Mouse (Mus musculus) megakaryocyte, embryonic 14.5 days (primary cell): ENCODE data around the gene Atp11b. TPM values are rescaled to one million over a fixed set of nuclear protein-coding genes. Genes with fewer than 3 reads are reported as not detected.
A peak's percentile ranks its signal among the peaks of the same experiment; 100 is the strongest.

Experiments used
- H3K27me3 ChIP-seq: replicated peaks from 2 replicates; pipeline ENCODE3; 2012; ENCODE audit warnings: inconsistent platforms
- H3K36me3 ChIP-seq: replicated peaks from 2 replicates; pipeline ENCODE3; 2012; ENCODE audit warnings: low read length, inconsistent platforms, mixed read lengths
- H3K4me1 ChIP-seq: 2 replicates; pipeline ENCODE4 v1.6.1; 2012; ENCODE audit warnings: inconsistent platforms
- H3K4me3 ChIP-seq: replicated peaks from 2 replicates; pipeline ENCODE3; 2012; ENCODE audit warnings: moderate library complexity, mild to moderate bottlenecking, inconsistent platforms
- H3K9me3 ChIP-seq: 2 replicates; pipeline ENCODE4 v1.6.1; 2012; ENCODE audit warnings: inconsistent platforms
- FLI1 ChIP-seq: IDR thresholded peaks from 2 replicates; pipeline ENCODE4 v1.6.1; 2012; ENCODE audit warnings: low read length, inconsistent platforms, mixed read lengths
- GATA1 ChIP-seq: IDR thresholded peaks from 3 replicates; pipeline ENCODE4 v1.6.1; 2012; ENCODE audit warnings: mixed read lengths, low read length, inconsistent platforms, borderline replicate concordance
- polyA plus RNA-seq: library from polyadenylated mRNA; stranded (reverse); fragments of >175 nt; gene quantifications from 2 replicates; pipeline ENCODE4 v1.2.3, GENCODE M21; 2012; ENCODE audit warnings: low replicate concordance; ENCODE audit not compliant: insufficient read depth

Gene Atp11b
- polyA plus RNA-seq, 1 experiment = 6.9 TPM

DNA sequence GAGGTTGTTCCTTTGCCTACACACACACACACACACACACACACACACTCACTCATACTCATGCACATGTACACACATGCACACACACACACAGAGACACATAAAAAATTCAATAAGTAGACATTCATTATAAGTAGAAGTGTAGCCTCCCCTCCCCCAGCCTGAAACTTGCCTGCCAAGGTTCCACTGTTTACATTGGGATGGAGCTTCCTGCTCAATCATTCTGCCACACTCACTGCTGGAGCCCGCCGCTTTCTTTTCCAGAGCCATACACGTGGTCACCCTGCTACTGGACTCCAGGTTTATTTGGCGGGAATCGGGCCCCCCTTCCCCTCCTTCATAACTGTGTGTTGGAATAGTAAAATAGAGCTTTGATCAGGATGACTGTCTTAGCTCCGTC is 24.4 kb upstream of the Atp11b start:
- no peaks in the 10 kb centered on the region for H3K27me3 ChIP-seq
- peaks cover 26% of the 10 kb centered on the region for H3K9me3 ChIP-seq
- H3K36me3 ChIP-seq = peaks cover 10% of the 10 kb centered on the region
- TF ChIP-seq GATA1 = no peak
- no peak overlapping the region for H3K4me3 ChIP-seq
- H3K4me1 ChIP-seq = peaks cover 14% of the 10 kb centered on the region

DNA sequence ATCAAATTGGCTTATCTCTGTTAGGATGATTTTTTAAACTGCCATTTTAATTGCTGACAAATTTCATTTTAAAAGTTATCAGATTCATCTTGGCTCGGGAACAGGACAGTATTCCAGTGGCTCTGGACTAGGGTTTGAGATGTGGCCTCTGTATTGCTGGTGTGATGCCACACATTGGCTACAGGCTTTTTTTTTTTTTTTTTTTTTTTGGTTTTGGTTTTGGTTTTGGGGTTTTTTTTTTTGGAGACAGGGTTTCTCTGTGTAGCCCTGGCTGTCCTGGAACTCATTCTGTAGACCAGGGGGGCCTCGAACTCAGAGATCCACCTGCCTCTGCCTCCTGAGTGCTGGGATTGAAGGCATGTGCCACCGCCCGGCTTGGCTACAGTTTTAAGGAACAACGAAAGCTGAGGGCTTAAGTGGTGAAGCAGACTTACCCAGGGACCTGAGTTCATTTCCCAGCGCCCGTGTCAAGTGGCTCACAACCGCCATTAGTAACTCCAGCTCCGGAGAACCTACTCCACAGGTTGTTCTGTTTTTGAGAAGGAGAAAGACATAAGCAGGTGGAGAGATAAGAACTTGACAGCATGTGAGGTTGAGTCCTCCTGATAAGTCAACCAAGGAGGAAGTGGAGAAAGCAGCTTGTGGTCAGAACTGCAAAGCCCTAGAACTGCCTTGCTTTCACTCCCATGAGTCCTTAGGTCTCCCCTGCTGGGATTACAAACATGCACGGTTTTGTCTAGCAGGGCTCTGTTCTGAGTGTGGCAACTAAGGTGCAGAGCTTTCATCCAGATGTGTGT is 21.7 kb upstream of the Atp11b start:
- no peaks in the 10 kb centered on the region for H3K27me3 ChIP-seq
- peaks cover 10% of the 10 kb centered on the region for H3K36me3 ChIP-seq
- H3K9me3 ChIP-seq = peaks cover 29% of the 10 kb centered on the region
- TF ChIP-seq GATA1 (no peak), FLI1 (no peak)
- peaks cover 14% of the 10 kb centered on the region for H3K4me1 ChIP-seq
- H3K4me3 ChIP-seq = peak overlapping the region; percentile 87

DNA sequence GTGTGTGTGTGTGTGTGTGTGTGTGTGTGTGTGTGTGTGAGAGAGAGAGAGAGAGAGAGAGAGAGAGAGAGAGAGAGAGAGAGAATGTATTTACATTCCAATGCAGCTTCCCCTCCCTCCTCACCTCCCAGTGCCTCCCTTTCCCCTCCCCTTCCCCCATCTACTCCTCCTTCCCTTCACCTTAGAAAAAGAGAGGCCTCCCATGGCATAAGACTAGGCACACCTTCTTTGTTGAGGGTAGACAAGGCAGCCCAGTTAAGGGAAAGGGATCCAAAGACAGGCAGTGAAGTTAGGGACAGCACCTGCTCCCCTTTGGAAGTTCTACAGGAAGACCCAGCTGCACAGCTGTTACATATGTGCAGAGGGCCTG is 21.1 kb upstream of the Atp11b start:
- TF ChIP-seq FLI1 (no peak), GATA1 (no peak)
- no peaks in the 10 kb centered on the region for H3K27me3 ChIP-seq
- H3K4me1 ChIP-seq = peaks cover 14% of the 10 kb centered on the region
- H3K4me3 ChIP-seq = peak overlapping the region; percentile 87
- peaks cover 10% of the 10 kb centered on the region for H3K36me3 ChIP-seq
- H3K9me3 ChIP-seq = peaks cover 29% of the 10 kb centered on the region

DNA sequence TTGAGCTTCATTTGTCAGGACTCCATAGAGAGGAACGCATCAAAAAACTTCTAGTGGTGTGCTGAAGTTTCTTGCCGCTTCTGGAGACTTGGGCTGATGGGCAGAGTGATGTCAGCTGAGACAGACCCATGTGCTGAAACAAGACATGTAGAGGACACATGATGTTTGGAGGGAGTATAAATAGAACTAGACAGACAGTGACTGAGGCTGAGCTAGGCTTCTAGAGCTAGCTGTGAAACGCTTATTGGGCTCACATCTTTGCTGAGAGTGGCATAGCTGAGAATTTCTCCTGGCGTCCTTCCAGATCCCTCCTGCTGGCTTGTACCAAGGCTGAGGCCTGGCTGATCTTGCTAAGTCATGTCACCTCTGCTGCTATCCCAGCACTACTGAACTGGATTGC is 19.4 kb upstream of the Atp11b start:
- Histone ChIP-seq H3K36me3 (peaks cover 10% of the 10 kb centered on the region), H3K4me1 (peaks cover 14% of the 10 kb centered on the region), H3K9me3 (peaks cover 28% of the 10 kb centered on the region), H3K27me3 (no peaks in the 10 kb centered on the region), H3K4me3 (no peak overlapping the region)
- TF ChIP-seq GATA1 = no peak
- TF ChIP-seq FLI1 = no peak

DNA sequence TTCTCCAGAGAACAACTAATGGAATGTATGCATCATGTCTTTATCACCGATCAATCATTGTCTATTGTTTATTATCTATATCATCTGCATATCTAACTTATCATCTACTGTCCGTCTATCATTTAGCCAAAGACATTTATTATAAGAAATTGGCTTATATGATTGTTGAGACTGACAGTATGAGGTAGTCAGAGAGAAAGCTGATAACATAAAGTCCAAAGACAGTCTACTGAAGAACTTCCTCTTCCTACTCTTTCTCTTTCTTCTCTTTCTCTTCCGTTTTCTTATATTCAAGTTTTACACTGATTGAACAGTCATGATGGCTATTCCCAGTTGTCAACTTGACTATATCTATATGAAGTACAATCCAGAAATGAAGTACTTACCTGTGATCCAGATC is 15.8 kb upstream of the Atp11b start:
- TF ChIP-seq GATA1 = no peak
- TF ChIP-seq FLI1 = no peak
- peaks cover 3% of the 10 kb centered on the region for H3K4me1 ChIP-seq
- no peak overlapping the region for H3K4me3 ChIP-seq
- peaks cover 10% of the 10 kb centered on the region for H3K9me3 ChIP-seq
- peaks cover 3% of the 10 kb centered on the region for H3K36me3 ChIP-seq
- H3K27me3 ChIP-seq = no peaks in the 10 kb centered on the region

DNA sequence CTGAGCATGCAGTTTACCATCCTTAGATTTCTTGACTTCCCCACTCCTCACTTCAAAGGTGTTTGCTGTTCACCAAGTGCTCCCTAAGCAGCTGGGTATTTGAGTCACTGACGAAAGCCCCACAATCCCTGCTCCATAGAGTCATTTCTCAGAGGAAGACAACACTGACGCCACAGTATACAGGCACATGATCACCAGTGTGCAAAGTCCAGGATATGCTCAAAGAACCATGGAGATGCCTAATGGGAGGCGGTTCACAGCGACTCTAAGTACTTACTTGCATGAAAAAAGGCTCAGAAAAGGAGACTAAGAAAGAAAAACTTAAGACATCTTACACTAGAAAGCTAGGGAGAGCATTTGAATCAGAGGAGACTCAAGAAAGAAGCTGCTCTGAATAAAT is 8.9 kb upstream of the Atp11b start:
- Histone ChIP-seq H3K9me3 (peaks cover 4% of the 10 kb centered on the region), H3K27me3 (peaks cover 2% of the 10 kb centered on the region), H3K4me1 (no peaks in the 10 kb centered on the region), H3K4me3 (no peak overlapping the region), H3K36me3 (no peaks in the 10 kb centered on the region)
- TF ChIP-seq GATA1 = no peak
- no peak for TF ChIP-seq FLI1

DNA sequence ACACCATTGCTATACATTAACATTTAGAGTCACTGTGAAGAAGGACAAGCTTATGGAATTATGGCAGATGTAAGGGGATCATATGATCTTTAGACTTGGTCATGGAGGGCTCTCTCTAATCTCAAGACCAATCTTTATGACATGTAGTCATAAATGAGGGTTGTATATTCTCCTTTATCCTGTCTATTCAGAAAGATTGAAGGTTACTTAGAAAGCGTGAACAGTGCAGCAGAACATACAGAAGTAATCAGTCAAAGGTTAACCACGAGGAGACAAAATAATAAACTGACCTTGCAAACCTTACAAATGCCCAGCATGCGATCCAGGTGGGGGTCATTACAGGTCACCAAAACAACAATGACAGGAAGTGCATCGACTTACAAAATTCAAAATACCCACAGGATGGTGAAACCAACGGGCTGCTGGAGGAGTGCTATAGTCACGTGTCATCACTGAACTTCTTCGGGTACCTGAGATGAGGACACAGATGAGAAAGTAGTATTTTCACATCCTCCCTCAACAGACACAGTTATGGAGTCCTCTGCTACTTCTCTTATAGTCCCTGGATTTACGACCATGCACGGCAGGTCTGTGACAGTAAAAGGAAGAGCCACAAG is 7.0 kb upstream of the Atp11b start:
- no peak for TF ChIP-seq FLI1
- TF ChIP-seq GATA1 = no peak
- Histone ChIP-seq H3K27me3 (peaks cover 2% of the 10 kb centered on the region), H3K36me3 (no peaks in the 10 kb centered on the region), H3K4me1 (peaks cover 3% of the 10 kb centered on the region; the same call in 1 of the 2 replicates), H3K9me3 (peaks cover 4% of the 10 kb centered on the region), H3K4me3 (no peak overlapping the region)

DNA sequence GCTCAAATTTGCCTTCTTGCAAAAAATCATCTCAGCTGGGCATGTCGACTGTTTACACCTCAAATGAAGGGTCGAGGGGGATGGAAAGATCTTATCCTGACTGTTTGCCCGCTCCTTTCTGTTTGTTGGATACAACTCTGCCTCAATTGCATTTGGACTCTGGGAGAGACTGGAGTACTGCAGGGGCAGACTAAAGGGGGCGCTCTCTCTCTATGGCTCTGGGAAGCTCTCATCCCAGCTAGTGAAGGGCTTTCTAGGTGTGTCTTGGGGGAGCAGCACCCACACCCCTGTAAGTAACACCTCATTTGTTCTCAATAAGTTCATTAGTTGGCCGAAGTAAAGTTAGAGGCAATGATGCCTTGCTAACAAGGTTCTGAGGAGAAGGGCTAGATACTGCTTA is 3.6 kb upstream of the Atp11b start:
- H3K36me3 ChIP-seq = no peaks in the 10 kb centered on the region
- H3K27me3 ChIP-seq = peaks cover 2% of the 10 kb centered on the region
- H3K4me1 ChIP-seq = peaks cover 9% of the 10 kb centered on the region; the same call in 1 of the 2 replicates
- H3K4me3 ChIP-seq = no peak overlapping the region
- TF ChIP-seq GATA1 (no peak), FLI1 (no peak)
- peaks cover 4% of the 10 kb centered on the region for H3K9me3 ChIP-seq

DNA sequence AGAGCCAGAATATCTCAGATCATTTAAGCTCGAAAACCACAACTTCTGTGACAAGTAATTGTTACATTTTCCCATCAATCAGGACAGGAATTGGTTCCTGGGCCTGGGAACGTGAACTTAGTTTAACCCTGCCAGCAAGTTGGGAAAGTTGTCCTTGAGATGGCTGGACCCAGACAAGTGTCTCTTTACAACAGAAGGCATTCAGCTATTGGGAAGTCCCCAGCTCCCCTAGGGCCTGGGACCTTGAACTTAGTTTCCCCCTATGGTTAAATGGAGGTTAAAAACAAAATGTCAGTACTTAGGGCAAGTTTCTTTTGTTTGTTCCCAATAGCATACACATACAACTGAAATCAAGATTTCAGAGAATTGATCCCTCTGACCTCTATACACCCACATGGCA is 2.2 kb upstream of the Atp11b start:
- Histone ChIP-seq H3K4me3 (no peak overlapping the region), H3K4me1 (peaks cover 19% of the 10 kb centered on the region; the same call in 1 of the 2 replicates), H3K36me3 (no peaks in the 10 kb centered on the region), H3K9me3 (peaks cover 4% of the 10 kb centered on the region), H3K27me3 (no peaks in the 10 kb centered on the region)
- no peak for TF ChIP-seq FLI1
- no peak for TF ChIP-seq GATA1

DNA sequence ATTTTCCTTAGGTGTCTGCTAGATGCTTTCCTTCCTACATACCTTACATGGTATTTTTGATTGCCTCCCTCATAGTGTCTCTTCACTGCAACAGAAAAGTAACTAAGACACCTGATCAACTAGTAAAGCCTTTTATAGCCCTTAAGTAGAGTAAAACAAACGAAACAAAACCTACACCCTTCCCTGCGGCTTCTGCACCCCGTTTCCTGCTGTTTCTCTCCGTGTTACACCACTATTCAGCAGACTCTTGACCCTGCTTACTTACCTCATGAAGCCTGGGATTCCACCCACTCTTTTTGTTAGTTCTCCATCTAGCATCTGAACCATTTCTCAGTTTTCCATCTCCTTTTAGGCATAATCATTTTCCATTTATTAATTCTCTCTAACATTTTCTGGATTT is 8.8 kb downstream of the Atp11b start:
- TF ChIP-seq GATA1 (no peak), FLI1 (no peak)
- Histone ChIP-seq H3K27me3 (no peaks in the 10 kb centered on the region), H3K9me3 (no peaks in the 10 kb centered on the region), H3K4me1 (peaks cover 60% of the 10 kb centered on the region), H3K4me3 (peak overlapping the region; percentile 69), H3K36me3 (peaks cover 8% of the 10 kb centered on the region)
